Mouse (Mus musculus) duodenum, adult 2 months (tissue): ENCODE measurements around the gene Slc6a20a. TPM values are rescaled to one million over a fixed set of nuclear protein-coding genes. Genes with fewer than 3 reads are reported as not detected.

Experiments used
- polyA plus RNA-seq: library from polyadenylated mRNA; depleted of rRNA; stranded (reverse); fragments of >200 nt; gene quantifications from 2 replicates; pipeline ENCODE4 v1.2.3, GENCODE M21; 2012; ENCODE audit warnings: low replicate concordance; rRNA removed

The Slc6a20a gene
- 191 and 196 TPM in 2 replicates for polyA plus RNA-seq

GRCm38 (mm10) chr9:123678327-123679105 lies at the start of gene Slc6a20a, which contains the start of gene Ccr9:
Slc6a20a (minus strand) TSS chr9:123678885.
Ccr9 (plus strand) TSS chr9:123678439.

GRCm38 (mm10) chr9:123717186-123718008 lies 38.7 kb upstream of the Slc6a20a start, which contains the start of gene Lztfl1:
Lztfl1 (minus strand) TSS chr9:123717697.

GRCm38 (mm10) chr9:123632281-123632680 lies 46.4 kb downstream of the Slc6a20a start, which contains the start of gene Slc6a20b:
Slc6a20b (minus strand) TSS chr9:123632565.

Other genes starting within 250 kb of the Slc6a20a start
- gene Limd1, start 200.2 kb downstream of the Slc6a20a start, polyA plus RNA-seq: 33.8 and 43.9 TPM in 2 replicates
- gene Sacm1l, start 149.1 kb downstream of the Slc6a20a start, polyA plus RNA-seq: 1.2 and 1.8 TPM in 2 replicates
- gene Slc6a20b, start 46.3 kb downstream of the Slc6a20a start, polyA plus RNA-seq: 1.00 and 1.3 TPM in 2 replicates
- gene Ccr9, start 446 bp downstream of the Slc6a20a start, polyA plus RNA-seq: 1.6 and 2.9 TPM in 2 replicates
- gene Lztfl1, start 38.8 kb upstream of the Slc6a20a start, polyA plus RNA-seq: 0.05 and 0.42 TPM in 2 replicates
- 0.21 and 0.82 TPM in 2 replicates for gene Cxcr6, start 127.6 kb upstream of the Slc6a20a start, polyA plus RNA-seq
- 2.1 and 3.5 TPM in 2 replicates for gene Fyco1, start 173.0 kb upstream of the Slc6a20a start, polyA plus RNA-seq
- 0.15 and 0.29 TPM in 2 replicates for gene Xcr1, start 183.1 kb upstream of the Slc6a20a start, polyA plus RNA-seq